Mouse (Mus musculus) heart, adult 11 months (tissue): ENCODE data around the gene Cldn34c3.
"Not testable (repeated sequence)": the region's sequence is repeated elsewhere in the genome, so short reads cannot be mapped to it uniquely, and the experiment has no call there.

ENCODE experiments used
- DNase-seq: peaks from one replicate; pipeline ENCODE4 v3.0.0; 2022

Cldn34c3 gene

DNA sequence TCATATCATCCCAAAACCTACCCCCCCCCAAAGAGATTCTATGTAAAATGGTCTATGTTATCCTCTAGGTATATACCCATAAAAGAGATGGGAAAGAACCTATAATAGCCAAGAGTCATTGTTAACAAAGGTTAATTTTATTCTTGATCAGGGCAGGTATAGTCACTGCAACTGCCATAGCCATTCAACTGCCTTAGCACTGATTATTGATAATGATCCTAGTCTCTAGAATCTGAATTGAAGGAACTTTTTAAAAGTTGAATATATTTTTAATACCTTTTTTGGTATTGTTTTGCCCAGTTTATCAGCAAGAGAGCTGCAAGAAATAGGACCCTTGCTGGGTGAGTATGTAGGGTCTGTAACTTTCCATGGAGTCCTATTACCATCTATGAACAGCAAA, at the start of gene Cldn34c3:
Gene Cldn34c3 (plus strand): TSS at position 301 of the 400 bp plus-strand sequence.
- DNase-seq = not testable (repeated sequence)
